8 mouse cellular contexts compared by ENCODE assay signal in genomic region chr13:114387521-114388171, GRCm38 (mm10). TPM values are rescaled to one million over a fixed set of nuclear protein-coding genes. Genes with fewer than 3 reads are reported as not detected.
DNase-seq lines count a peak whose midpoint lies in the region; ATAC-seq and TF ChIP-seq lines count a peak whose summit lies in the region.

No protein-coding gene starts in this region.

- peak overlapping the region; percentile 92 for H3K27ac ChIP-seq in forebrain, embryonic 10.5 days
- peak overlapping the region; percentile 49 for H3K27ac ChIP-seq in heart, embryonic 15.5 days
- H3K27ac ChIP-seq in liver, embryonic 14.5 days, result no peak overlapping the region; the same call in 1 of the 2 replicates
- peak overlapping the region; percentile 28; the same call in 1 of the 2 replicates for H3K27ac ChIP-seq in neural tube, embryonic 11.5 days (ENCODE audit: low read depth, low read length)
- H3K27ac ChIP-seq in stomach, postnatal 0 days (replicated peaks), result peak overlapping the region; percentile 83

- H3K9ac ChIP-seq in heart, embryonic 15.5 days, result peak overlapping the region; percentile 68
- peak overlapping the region; percentile 66 for H3K9ac ChIP-seq in liver, embryonic 14.5 days (replicated peaks)
- H3K9ac ChIP-seq in neural tube, embryonic 11.5 days (ENCODE audit: low read length), result peak overlapping the region; percentile 77
- H3K9ac ChIP-seq in stomach, postnatal 0 days (ENCODE audit: low read length), result peak overlapping the region; percentile 88

- DNase-seq in c-Kit-negative CD71-positive TER-119-positive erythroid progenitor cells, embryonic 14.5 days (ENCODE audit: low read depth, low spot score), result peak; percentile 81
- peak; percentile 86 for DNase-seq in forebrain, embryonic 10.5 days (ENCODE audit: extremely low spot score, low spot score)
- DNase-seq in kidney, postnatal 25 days, result peak; percentile 95 to 97
- DNase-seq in liver, embryonic 14.5 days (ENCODE audit: low read depth in 3 of 3, low spot score in 3 of 3), result peak; percentile 79 to 82 (median 79)
- peak; percentile 91 for DNase-seq in neural tube, embryonic 11.5 days (ENCODE audit: low spot score)
- peak; percentile 90 for DNase-seq in stomach, postnatal 0 days (ENCODE audit: low spot score)

- peak overlapping the region; percentile 69 for H3K4me2 ChIP-seq in heart, embryonic 15.5 days
- H3K4me2 ChIP-seq in liver, embryonic 14.5 days (ENCODE audit: low read depth), result peak overlapping the region; percentile 83
- peak overlapping the region; percentile 73 for H3K4me2 ChIP-seq in neural tube, embryonic 11.5 days (ENCODE audit: low read depth)
- peak overlapping the region; percentile 72 for H3K4me2 ChIP-seq in stomach, postnatal 0 days (replicated peaks; ENCODE audit: low read depth)

- H3K27me3 ChIP-seq in forebrain, embryonic 10.5 days (ENCODE audit: poor library complexity, severe bottlenecking), result no peaks in the 10 kb centered on the region
- H3K27me3 ChIP-seq in heart, embryonic 15.5 days, result no peaks in the 10 kb centered on the region
- no peaks in the 10 kb centered on the region for H3K27me3 ChIP-seq in liver, embryonic 14.5 days (ENCODE audit: control insufficient read depth, insufficient read depth, low read length)
- H3K27me3 ChIP-seq in neural tube, embryonic 11.5 days (ENCODE audit: control insufficient read depth, insufficient read depth, low read length), result no peaks in the 10 kb centered on the region
- H3K27me3 ChIP-seq in stomach, postnatal 0 days (ENCODE audit: control insufficient read depth, insufficient read depth, low read length), result no peaks in the 10 kb centered on the region

- H3K9me3 ChIP-seq in forebrain, embryonic 10.5 days, result no peaks in the 10 kb centered on the region
- no peaks in the 10 kb centered on the region for H3K9me3 ChIP-seq in heart, embryonic 15.5 days (replicated peaks)
- H3K9me3 ChIP-seq in liver, embryonic 14.5 days (ENCODE audit: control insufficient read depth, low read length), result no peaks in the 10 kb centered on the region
- H3K9me3 ChIP-seq in neural tube, embryonic 11.5 days (ENCODE audit: control insufficient read depth, low read length), result no peaks in the 10 kb centered on the region
- no peaks in the 10 kb centered on the region for H3K9me3 ChIP-seq in stomach, postnatal 0 days (ENCODE audit: control insufficient read depth, low read length)

- H3K36me3 ChIP-seq in forebrain, embryonic 10.5 days (replicated peaks), result peaks cover 15% of the 10 kb centered on the region
- H3K36me3 ChIP-seq in heart, embryonic 15.5 days, result peaks cover 2% of the 10 kb centered on the region
- H3K36me3 ChIP-seq in liver, embryonic 14.5 days (replicated peaks; ENCODE audit: control insufficient read depth, insufficient read depth, low read depth), result no peaks in the 10 kb centered on the region
- no peaks in the 10 kb centered on the region for H3K36me3 ChIP-seq in neural tube, embryonic 11.5 days (ENCODE audit: control insufficient read depth, insufficient read depth, low read length)
- no peaks in the 10 kb centered on the region for H3K36me3 ChIP-seq in stomach, postnatal 0 days (ENCODE audit: control insufficient read depth, insufficient read depth, low read length)

- ATAC-seq in CD4-positive, CD25-positive, alpha-beta regulatory T cell, adult 4 months, result peak; percentile 91
- peak; percentile 78 for ATAC-seq in heart, embryonic 15.5 days (replicated peaks; ENCODE audit: insufficient number of reproducible peaks, insufficient read depth, low FRiP score, low read depth)
- peak; percentile 88 for ATAC-seq in liver, embryonic 14.5 days (ENCODE audit: insufficient read depth)
- peak; percentile 90 for ATAC-seq in neural tube, embryonic 11.5 days (ENCODE audit: insufficient read depth, low FRiP score, low TSS enrichment)
- ATAC-seq in stomach, postnatal 0 days (ENCODE audit: low FRiP score, low TSS enrichment), result peak; percentile 87

- TF ChIP-seq CTCF in liver, embryonic 14.5 days (IDR thresholded peaks at IDR 0.05; ENCODE audit: low read depth), result no peak
- TF ChIP-seq CTCF in stomach, postnatal 0 days (IDR thresholded peaks at IDR 0.05; ENCODE audit: low read depth), result peak; percentile 23; the same call in 1 of the 2 replicates

- peak overlapping the region; percentile 82 for H3K4me3 ChIP-seq in forebrain, embryonic 10.5 days
- peak overlapping the region; percentile 82 for H3K4me3 ChIP-seq in heart, embryonic 15.5 days
- H3K4me3 ChIP-seq in liver, embryonic 14.5 days (ENCODE audit: insufficient read depth in 1 of 2, low read depth in 2 of 2, low read length in 2 of 2), result peak overlapping the region; percentile 86
- peak overlapping the region; percentile 77 for H3K4me3 ChIP-seq in neural tube, embryonic 11.5 days (ENCODE audit: low read depth, low read length)
- peak overlapping the region; percentile 92 for H3K4me3 ChIP-seq in stomach, postnatal 0 days (ENCODE audit: low read depth, low read length)

- no peak for TF ChIP-seq EP300 in liver, embryonic 14.5 days (IDR thresholded peaks at IDR 0.05; ENCODE audit: low read depth)
- no peak for TF ChIP-seq EP300 in stomach, postnatal 0 days (optimal IDR thresholded peaks at IDR 0.05)

- H3K4me1 ChIP-seq in forebrain, embryonic 10.5 days, result peaks cover 14% of the 10 kb centered on the region
- H3K4me1 ChIP-seq in heart, embryonic 15.5 days (replicated peaks), result peaks cover 12% of the 10 kb centered on the region
- H3K4me1 ChIP-seq in liver, embryonic 14.5 days (replicated peaks; ENCODE audit: control insufficient read depth in 2 of 2, insufficient read depth in 2 of 2, low read length in 1 of 2), result peaks cover 0 to 6% of the 10 kb centered on the region in 2 experiments; a peak in 3 of 4 replicates
- no peaks in the 10 kb centered on the region for H3K4me1 ChIP-seq in neural tube, embryonic 11.5 days (ENCODE audit: control insufficient read depth, insufficient read depth, low read length)
- no peaks in the 10 kb centered on the region for H3K4me1 ChIP-seq in stomach, postnatal 0 days (replicated peaks; ENCODE audit: control insufficient read depth, insufficient read depth)

- under 1% methylated on average over 37 of the region's 37 CpGs for WGBS in forebrain, embryonic 10.5 days
- WGBS in heart, embryonic 15.5 days, result under 1% methylated on average over 37 of the region's 37 CpGs
- WGBS in liver, embryonic 14.5 days (ENCODE audit: insufficient replicate concordance), result under 1% methylated on average over 37 of the region's 37 CpGs
- WGBS in neural tube, embryonic 11.5 days, result under 1% methylated on average over 37 of the region's 37 CpGs
- under 1% methylated on average over 37 of the region's 37 CpGs for WGBS in stomach, postnatal 0 days

RNA-seq across cellular contexts. Expression of gene Ndufs4, which starts 0.4 kb away (rescaled TPM):
- 100 to 1,000 TPM; 159 to 188 TPM for polyA plus RNA-seq in CD4-positive, CD25-positive, alpha-beta regulatory T cell, adult 4 months (2017; shearing (Covaris generic))
- polyA plus RNA-seq in forebrain, embryonic 10.5 days (2016; fragmentation: Nextera tagmentation; extraction: Ambion mirVana), result 253 and 258 TPM in 2 replicates
- polyA plus RNA-seq in heart, embryonic 15.5 days (2015; fragmentation: Nextera tagmentation; extraction: Ambion mirVana), result 338 and 430 TPM in 2 replicates
- polyA plus RNA-seq in liver, embryonic 14.5 days (2012; rRNA removed), result 14.8 and 31.4 TPM in 2 replicates
- polyA plus RNA-seq in liver, embryonic 14.5 days (2014; fragmentation: Nextera tagmentation; extraction: Ambion mirVana), result 151 and 157 TPM in 2 replicates
- 287 and 312 TPM in 2 replicates for polyA plus RNA-seq in neural tube, embryonic 11.5 days (2014; fragmentation: Nextera tagmentation; extraction: Ambion mirVana)
- polyA plus RNA-seq in stomach, postnatal 0 days (2015; fragmentation: Nextera tagmentation; extraction: Ambion mirVana), result 279 and 289 TPM in 2 replicates
